Mouse (Mus musculus) intestine, embryonic 14.5 days (tissue): ENCODE results near the gene Rffl. TPM values are rescaled to one million over a fixed set of nuclear protein-coding genes. Genes with fewer than 3 reads are reported as not detected.

ENCODE experiments used
- ATAC-seq: fragments of 200-750 bp; cut with Nextera tagmentation; replicated peaks from 2 replicates; pipeline ENCODE4 v1.8.0; 2017; ENCODE audit warnings: low read depth, moderate number of reproducible peaks, moderate TSS enrichment, moderate library complexity; ENCODE audit not compliant: low FRiP score, low TSS enrichment
- DNase-seq: peaks from one replicate; pipeline ENCODE4 v3.0.0-alpha.2; 2018; ENCODE audit warnings: low spot score
- H3K27ac ChIP-seq: fragments of 300-500 bp; sonication (generic); 2 replicates; pipeline ENCODE4 v1.5.1; 2014; ENCODE audit warnings: low read depth, mild to moderate bottlenecking, control low read depth
- H3K27me3 ChIP-seq: fragments of 300-500 bp; sonication (generic); replicated peaks from 2 replicates; pipeline ENCODE4 v1.6.1; 2014; ENCODE audit warnings: low read length, control low read depth; ENCODE audit not compliant: control insufficient read depth, insufficient read depth
- H3K36me3 ChIP-seq: fragments of 300-500 bp; sonication (generic); 2 replicates; pipeline ENCODE4 v1.6.1; 2014; ENCODE audit warnings: low read length, control low read depth; ENCODE audit not compliant: control insufficient read depth, insufficient read depth
- H3K4me1 ChIP-seq: fragments of 300-500 bp; sonication (generic); replicated peaks from 2 replicates; pipeline ENCODE4 v1.6.1; 2014; ENCODE audit warnings: low read length, control low read depth, mixed read lengths; ENCODE audit not compliant: control insufficient read depth, insufficient read depth
- H3K4me2 ChIP-seq: fragments of 300-500 bp; sonication (generic); 2 replicates; pipeline ENCODE4 v1.6.1; 2014; ENCODE audit warnings: low read length
- H3K4me3 ChIP-seq: fragments of 300-500 bp; sonication (generic); 2 replicates; pipeline ENCODE4 v1.5.1; 2014; ENCODE audit warnings: low read depth, low read length, control low read depth, mixed read lengths
- H3K9ac ChIP-seq: fragments of 300-500 bp; sonication (generic); 2 replicates; pipeline ENCODE4 v1.6.1; 2014; ENCODE audit warnings: mild to moderate bottlenecking, low read length
- H3K9me3 ChIP-seq: fragments of 300-500 bp; sonication (generic); 2 replicates; pipeline ENCODE4 v1.6.1; 2016; ENCODE audit warnings: low read length, control low read depth; ENCODE audit not compliant: control insufficient read depth
- WGBS: fragments of 180-500 bp; shearing (Covaris S2); extraction: QIAGEN DNeasy Blood & Tissue Kit; methylation state at CpG from one replicate; pipeline ENCODE4 v1.1.7; 2014; 5-methylcytosine and 5-hydroxymethylcytosine counted together
- polyA plus RNA-seq: library from polyadenylated mRNA; unstranded; fragments of >200 nt; fragmentation: Nextera tagmentation; extraction: Ambion mirVana; gene quantifications from 2 replicates; pipeline ENCODE4 v1.2.1, GENCODE M21; 2014

The Rffl gene
- polyA plus RNA-seq, 1 experiment from 2014 or later: 12.1 TPM

- H3K9me3 ChIP-seq: no peaks in the 10 kb centered on the region
- no peaks in the 10 kb centered on the region for H3K4me1 ChIP-seq
- no peak overlapping the region for H3K9ac ChIP-seq
- H3K27me3 ChIP-seq: no peaks in the 10 kb centered on the region
- no peaks in the 10 kb centered on the region for H3K36me3 ChIP-seq
- 83% methylated on average over 10 of the region's 10 CpGs for WGBS
- ATAC-seq (no peak), DNase-seq (no peak)
- H3K27ac ChIP-seq: no peak overlapping the region
- no peak overlapping the region for H3K4me3 ChIP-seq
- H3K4me2 ChIP-seq: no peak overlapping the region
Observed at GRCm38 (mm10) chr11:82856032-82856431, 15.0 kb downstream of the Rffl start.

GRCm38 (mm10) chr11:82855327-82855973 lies 15.6 kb downstream of the Rffl start:
- no peak for ATAC-seq
- WGBS: 81% methylated on average over 9 of the region's 9 CpGs
- H3K27me3 ChIP-seq: no peaks in the 10 kb centered on the region
- no peak overlapping the region for H3K27ac ChIP-seq
- H3K4me3 ChIP-seq: no peak overlapping the region
- no peak for DNase-seq
- no peak overlapping the region for H3K9ac ChIP-seq
- no peaks in the 10 kb centered on the region for H3K9me3 ChIP-seq
- H3K4me1 ChIP-seq: no peaks in the 10 kb centered on the region
- H3K36me3 ChIP-seq: no peaks in the 10 kb centered on the region
- no peak overlapping the region for H3K4me2 ChIP-seq

GRCm38 (mm10) chr11:82854111-82854510 lies 16.9 kb downstream of the Rffl start:
- Histone ChIP-seq H3K4me2 (no peak overlapping the region), H3K27me3 (no peaks in the 10 kb centered on the region), H3K4me3 (no peak overlapping the region), H3K36me3 (no peaks in the 10 kb centered on the region), H3K9ac (no peak overlapping the region), H3K9me3 (no peaks in the 10 kb centered on the region), H3K4me1 (no peaks in the 10 kb centered on the region), H3K27ac (no peak overlapping the region)
- ATAC-seq: no peak
- DNase-seq: no peak
- WGBS: 84% methylated on average over 6 of the region's 6 CpGs

GRCm38 (mm10) chr11:82852958-82853357 lies 18.1 kb downstream of the Rffl start:
- no peak overlapping the region for H3K9ac ChIP-seq
- no peaks in the 10 kb centered on the region for H3K4me1 ChIP-seq
- no peaks in the 10 kb centered on the region for H3K36me3 ChIP-seq
- ATAC-seq (no peak), DNase-seq (no peak)
- 89% methylated on average over 7 of the region's 7 CpGs for WGBS
- no peaks in the 10 kb centered on the region for H3K9me3 ChIP-seq
- no peak overlapping the region for H3K4me3 ChIP-seq
- no peak overlapping the region for H3K4me2 ChIP-seq
- H3K27ac ChIP-seq: no peak overlapping the region
- H3K27me3 ChIP-seq: no peaks in the 10 kb centered on the region

DNA sequence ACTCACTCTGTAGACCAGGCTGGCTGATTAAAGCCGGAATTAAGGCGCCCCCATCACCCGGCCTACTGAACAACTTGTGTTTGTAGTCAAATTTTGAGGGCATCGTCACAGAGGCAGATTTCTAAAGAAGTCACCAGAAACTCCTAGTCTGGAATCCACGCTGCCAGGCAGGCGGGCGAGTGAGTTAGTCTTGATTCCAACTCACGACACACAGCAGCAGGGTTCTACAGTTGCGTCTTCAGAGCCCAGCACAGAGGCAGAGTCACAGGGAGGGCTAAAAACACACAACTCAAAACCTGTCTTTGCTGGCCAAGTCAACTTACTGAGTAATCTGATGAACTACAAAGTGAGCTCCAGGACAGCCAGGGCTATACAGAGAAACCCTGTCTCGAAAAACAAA lies 18.5 kb downstream of the Rffl start:
- H3K27ac ChIP-seq: no peak overlapping the region
- no peaks in the 10 kb centered on the region for H3K4me1 ChIP-seq
- H3K36me3 ChIP-seq: no peaks in the 10 kb centered on the region
- DNase-seq: no peak
- H3K27me3 ChIP-seq: no peaks in the 10 kb centered on the region
- H3K9ac ChIP-seq: no peak overlapping the region
- 83% methylated on average over 10 of the region's 10 CpGs for WGBS
- H3K4me2 ChIP-seq: no peak overlapping the region
- no peaks in the 10 kb centered on the region for H3K9me3 ChIP-seq
- no peak for ATAC-seq
- H3K4me3 ChIP-seq: no peak overlapping the region

DNA sequence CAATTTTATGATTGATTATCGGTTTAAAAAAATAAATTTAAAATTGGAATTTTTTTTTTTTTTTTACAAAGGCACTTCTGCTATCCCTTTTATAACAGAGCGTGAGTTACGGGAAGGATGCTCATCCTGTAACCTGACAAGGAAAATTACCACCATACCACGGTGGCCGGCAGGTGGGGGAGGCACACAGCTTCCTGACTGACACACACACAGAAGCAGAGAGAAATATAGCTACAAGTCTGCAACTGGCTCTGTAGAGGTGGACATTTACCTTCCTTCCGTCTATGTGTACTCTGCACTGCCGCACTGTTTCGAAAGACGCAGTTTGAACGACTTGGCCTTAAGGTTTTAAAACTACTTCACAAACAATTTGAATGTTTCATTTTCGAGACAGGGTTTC lies 18.9 kb downstream of the Rffl start:
- DNase-seq: no peak
- H3K9ac ChIP-seq: no peak overlapping the region

DNA sequence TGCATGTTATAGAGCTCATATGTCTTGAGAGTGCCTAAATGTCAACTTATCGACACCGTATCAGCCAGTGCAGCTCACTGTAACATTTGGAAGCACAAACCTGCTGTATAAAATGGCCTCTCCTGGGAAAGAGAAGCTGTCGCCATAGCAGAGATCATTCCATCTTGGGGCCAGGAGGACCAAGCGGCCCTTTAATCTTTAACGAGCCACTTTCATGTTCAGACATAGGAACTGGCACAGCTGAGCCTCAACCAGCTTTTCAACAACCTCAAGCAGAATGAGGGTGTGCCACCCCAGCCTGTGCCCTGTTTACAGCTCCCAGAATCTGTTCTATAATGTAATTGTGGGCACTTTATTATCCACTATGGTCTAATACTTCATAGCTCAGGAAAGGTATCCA lies 20.8 kb downstream of the Rffl start:
- H3K27me3 ChIP-seq: no peaks in the 10 kb centered on the region
- DNase-seq (no peak), ATAC-seq (no peak)
- no peak overlapping the region for H3K4me3 ChIP-seq
- H3K4me1 ChIP-seq: no peaks in the 10 kb centered on the region; the same call in 1 of the 2 replicates
- H3K36me3 ChIP-seq: no peaks in the 10 kb centered on the region
- no peak overlapping the region for H3K9ac ChIP-seq
- no peak overlapping the region for H3K4me2 ChIP-seq
- WGBS: 83% methylated on average over 5 of the region's 5 CpGs
- no peaks in the 10 kb centered on the region for H3K9me3 ChIP-seq
- no peak overlapping the region for H3K27ac ChIP-seq

More for the DNA sequence above, 18.9 kb downstream of the Rffl start:
- Histone ChIP-seq H3K4me2 (no peak overlapping the region), H3K27me3 (no peaks in the 10 kb centered on the region), H3K4me1 (no peaks in the 10 kb centered on the region), H3K4me3 (no peak overlapping the region), H3K9me3 (no peaks in the 10 kb centered on the region), H3K27ac (no peak overlapping the region), H3K36me3 (no peaks in the 10 kb centered on the region)
- WGBS: 83% methylated on average over 11 of the region's 11 CpGs
- no peak for ATAC-seq

- Histone ChIP-seq H3K4me3 (no peak overlapping the region), H3K9me3 (no peaks in the 10 kb centered on the region), H3K9ac (no peak overlapping the region), H3K36me3 (no peaks in the 10 kb centered on the region), H3K27me3 (no peaks in the 10 kb centered on the region), H3K4me1 (no peaks in the 10 kb centered on the region; the same call in 1 of the 2 replicates), H3K4me2 (no peak overlapping the region), H3K27ac (no peak overlapping the region)
- 62% methylated on average over 6 of the region's 6 CpGs for WGBS
- DNase-seq: no peak
- no peak for ATAC-seq
Observed at GRCm38 (mm10) chr11:82847571-82848000, 23.4 kb downstream of the Rffl start.

DNA sequence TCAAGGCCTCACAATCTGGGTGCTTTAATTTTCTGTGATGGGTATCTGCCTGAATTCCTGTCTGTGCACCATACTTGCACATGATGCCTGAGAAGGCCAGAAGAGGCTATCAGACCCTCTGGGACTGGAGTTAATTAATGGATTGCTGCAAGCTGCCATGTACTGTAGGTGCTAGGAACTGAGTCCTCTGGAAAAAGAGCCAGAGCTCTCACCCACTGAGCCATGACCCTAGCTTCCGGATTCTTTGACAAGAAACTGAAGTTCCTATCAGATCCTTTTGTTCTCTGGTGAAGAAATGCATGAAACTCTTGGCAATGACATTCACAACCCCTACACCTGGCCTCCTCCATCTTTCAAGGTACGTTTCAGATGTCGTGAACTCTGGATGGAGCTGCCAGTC lies 24.1 kb downstream of the Rffl start:
- no peak for ATAC-seq
- no peaks in the 10 kb centered on the region; the same call in 1 of the 2 replicates for H3K4me1 ChIP-seq
- no peak for DNase-seq
- H3K4me3 ChIP-seq: no peak overlapping the region
- no peaks in the 10 kb centered on the region for H3K9me3 ChIP-seq
- no peaks in the 10 kb centered on the region for H3K27me3 ChIP-seq
- no peak overlapping the region for H3K9ac ChIP-seq
- no peak overlapping the region for H3K4me2 ChIP-seq
- WGBS: 82% methylated on average over 3 of the region's 3 CpGs
- H3K36me3 ChIP-seq: no peaks in the 10 kb centered on the region
- no peak overlapping the region for H3K27ac ChIP-seq
